Mouse (Mus musculus) E14TG2a.4 (cell line): ENCODE data around the gene D17Wsu92e.

Source experiments
- CTCF ChIP-seq: conservative IDR thresholded peaks from 2 replicates; pipeline ENCODE4 v1.5.1; 2014; ENCODE audit warnings: low read length
- POU5F1 ChIP-seq: IDR thresholded peaks from 2 replicates; pipeline ENCODE4 v1.6.1; 2014; ENCODE audit warnings: low read length, borderline replicate concordance

- no peak for TF ChIP-seq CTCF
- no peak for TF ChIP-seq POU5F1
Observed at GRCm38 (mm10) chr17:27778671-27779355, 41.6 kb downstream of the D17Wsu92e start.
